Mouse (Mus musculus) layer of hippocampus, adult 2 months (tissue): ENCODE measurements at regions not wholly inside any gene's neighbourhood (a gene's known extent, or its start where the extent isn't known, plus 50 kb on each side); places are given as distances from the start of the nearest gene placed in this dataset.

Source experiments
- DNase-seq, 2 experiments: peaks; one replicate each; pipeline ENCODE4 v3.0.0; 2022; ENCODE audit warnings: low spot score in 2 of 2
- H3K27ac ChIP-seq: fragments of 200-600 bp; 2 replicates; pipeline ENCODE4 v1.8.1; 2022
- H3K4me3 ChIP-seq: fragments of 200-600 bp; 2 replicates; pipeline ENCODE4 v1.8.1; 2022; ENCODE audit warnings: mild to moderate bottlenecking
- CTCF ChIP-seq: fragments of 200-600 bp; conservative IDR thresholded peaks from 2 replicates; pipeline ENCODE4 v1.8.1; 2022; ENCODE audit warnings: antibody characterized with exemption, mild to moderate bottlenecking, moderate library complexity

DNA sequence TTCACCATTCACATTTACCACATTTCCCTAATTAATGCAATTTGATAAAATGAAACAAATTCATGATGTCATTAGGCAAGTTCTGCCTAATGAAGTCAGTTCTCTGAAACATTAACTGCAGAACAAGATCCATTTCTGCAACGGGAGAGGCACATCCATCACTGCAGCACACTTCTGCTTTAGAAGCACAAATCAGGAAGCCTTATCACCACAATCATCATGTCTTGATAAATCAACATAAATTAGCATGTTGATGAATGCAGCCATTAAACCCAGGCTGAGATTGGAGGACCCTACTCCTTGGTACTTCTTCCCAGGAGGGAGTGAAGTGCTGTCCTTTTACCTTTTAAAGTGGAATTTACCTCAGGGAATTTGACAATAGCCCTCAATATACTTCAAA is 1195.4 kb downstream of the Defb40 start:
- H3K27ac ChIP-seq, result no peak overlapping the region
- DNase-seq, result no peak
- no peak for TF ChIP-seq CTCF
- H3K4me3 ChIP-seq, result no peak overlapping the region

DNA sequence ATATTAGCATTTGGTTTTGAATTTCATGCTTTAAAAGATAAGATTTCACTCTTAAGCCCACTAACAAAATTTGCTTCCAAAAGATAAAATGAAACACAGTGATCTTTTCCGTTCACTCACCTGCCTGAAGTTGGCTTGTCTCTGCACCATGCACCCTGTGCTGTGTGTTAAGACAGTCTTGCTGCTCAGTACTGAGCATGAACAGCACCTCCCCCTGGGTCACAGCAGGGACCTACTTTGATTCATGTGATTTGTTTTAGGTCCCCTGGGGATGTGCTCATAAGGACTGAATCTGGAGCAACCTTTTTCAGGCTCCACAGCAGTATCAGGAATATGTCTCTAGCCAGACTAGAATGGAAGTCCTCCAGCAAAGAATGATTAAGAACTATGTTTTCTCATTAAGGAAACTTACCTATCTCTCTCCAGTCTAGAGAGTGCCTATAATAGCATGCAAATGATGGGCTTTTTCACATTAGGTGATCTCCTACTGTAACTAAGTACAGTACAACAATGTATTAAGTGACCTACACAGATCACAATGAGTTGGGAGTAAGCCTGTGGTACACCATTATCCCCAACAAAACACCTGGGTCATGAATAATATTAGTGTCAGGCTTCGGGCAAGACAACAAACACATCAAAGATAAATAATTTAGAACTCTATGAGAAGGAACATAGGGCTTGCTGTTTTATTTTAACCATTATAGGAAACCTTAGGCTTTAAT is 1196.3 kb downstream of the Defb40 start:
- no peak for TF ChIP-seq CTCF
- no peak for DNase-seq
- Histone ChIP-seq H3K4me3 (no peak overlapping the region), H3K27ac (no peak overlapping the region)

DNA sequence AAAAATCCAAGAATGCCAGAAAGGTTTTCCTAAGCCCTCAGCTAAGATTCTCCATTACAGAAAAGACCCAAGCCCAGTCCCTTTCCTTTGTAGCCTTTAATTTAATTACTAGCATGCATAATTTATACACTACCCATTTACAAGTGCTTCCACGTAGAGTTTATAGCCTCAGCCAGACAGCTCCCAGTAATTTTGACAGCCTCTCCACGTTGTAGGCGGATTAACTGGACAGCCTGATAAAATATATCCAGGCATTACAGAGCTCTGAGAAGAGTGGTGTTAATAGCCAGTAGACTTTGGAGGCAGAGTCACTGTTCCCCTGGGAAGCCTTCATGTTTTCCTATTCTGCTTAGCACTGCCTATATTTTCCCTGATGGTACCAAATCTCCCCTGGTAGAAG is 1202.6 kb downstream of the Defb40 start:
- DNase-seq, result no peak
- Histone ChIP-seq H3K4me3 (no peak overlapping the region), H3K27ac (no peak overlapping the region)
- TF ChIP-seq CTCF, result no peak

DNA sequence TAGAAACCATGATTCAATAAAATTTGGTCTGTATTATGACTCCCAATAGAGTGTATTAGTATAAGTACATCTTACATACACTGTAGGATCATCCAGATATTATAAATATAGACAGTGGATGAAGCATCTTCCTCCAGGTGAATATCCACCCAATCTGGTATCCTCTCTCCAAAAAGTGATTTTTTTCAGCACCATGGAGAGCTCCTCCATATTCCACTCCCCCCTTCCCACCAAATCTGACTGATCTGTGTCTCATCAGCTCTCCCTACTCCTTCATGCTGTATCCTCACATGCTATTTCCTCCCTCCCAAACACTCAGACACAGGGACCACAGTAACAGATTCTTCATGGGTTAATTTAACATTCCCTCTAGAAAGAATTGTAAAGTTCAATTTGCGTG is 1204.7 kb downstream of the Defb40 start:
- Histone ChIP-seq H3K4me3 (no peak overlapping the region), H3K27ac (no peak overlapping the region)
- DNase-seq, result no peak
- no peak for TF ChIP-seq CTCF

DNA sequence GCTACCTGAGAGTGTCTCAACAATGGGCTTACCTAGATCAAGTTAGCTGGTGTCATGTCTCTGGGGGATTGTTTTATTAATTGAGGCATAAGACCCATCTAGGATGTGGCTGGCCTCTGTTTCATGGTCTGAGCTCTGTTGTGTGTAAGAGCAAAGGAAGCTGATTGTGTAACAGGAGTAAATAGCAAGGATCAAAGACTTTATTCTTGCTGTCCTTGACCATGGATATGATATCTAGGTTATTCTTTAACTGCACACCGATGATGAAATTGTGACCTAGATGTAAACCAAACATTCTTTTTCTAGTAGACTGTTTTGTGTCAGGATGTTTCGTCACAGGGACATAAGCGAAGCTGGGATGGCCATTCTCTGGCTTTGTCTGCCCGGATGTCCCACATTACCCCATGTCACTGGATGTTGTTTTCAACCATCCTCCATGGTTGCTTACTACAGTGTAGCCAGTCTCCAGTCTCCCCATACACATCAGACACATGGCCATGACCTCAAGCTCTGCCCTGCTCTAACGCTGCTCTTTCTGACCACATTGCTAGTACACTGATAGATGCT is 1210.5 kb downstream of the Defb40 start:
- no peak for DNase-seq
- no peak for TF ChIP-seq CTCF
- Histone ChIP-seq H3K27ac (no peak overlapping the region), H3K4me3 (no peak overlapping the region)

DNA sequence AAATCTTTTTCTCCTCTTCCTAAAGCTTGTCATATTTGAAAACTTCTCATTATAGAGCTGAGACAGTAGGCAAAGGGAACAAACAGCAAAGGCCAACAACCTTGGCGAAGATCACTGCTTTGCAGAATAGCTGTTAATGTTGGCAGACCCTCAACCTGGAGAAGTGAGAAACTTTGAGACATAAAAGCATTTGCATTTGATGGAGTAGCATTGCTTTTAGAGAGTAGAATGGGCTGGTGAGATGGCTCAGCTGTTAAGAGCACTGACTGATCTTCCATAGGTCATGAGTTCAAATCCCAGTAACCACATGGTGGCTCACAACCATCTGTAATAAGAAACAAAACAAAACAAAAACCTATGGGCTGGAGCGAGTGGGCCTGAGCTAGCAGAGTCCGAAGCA is 1253.4 kb downstream of the Defb40 start:
- H3K4me3 ChIP-seq, result no peak overlapping the region
- TF ChIP-seq CTCF, result no peak

DNA sequence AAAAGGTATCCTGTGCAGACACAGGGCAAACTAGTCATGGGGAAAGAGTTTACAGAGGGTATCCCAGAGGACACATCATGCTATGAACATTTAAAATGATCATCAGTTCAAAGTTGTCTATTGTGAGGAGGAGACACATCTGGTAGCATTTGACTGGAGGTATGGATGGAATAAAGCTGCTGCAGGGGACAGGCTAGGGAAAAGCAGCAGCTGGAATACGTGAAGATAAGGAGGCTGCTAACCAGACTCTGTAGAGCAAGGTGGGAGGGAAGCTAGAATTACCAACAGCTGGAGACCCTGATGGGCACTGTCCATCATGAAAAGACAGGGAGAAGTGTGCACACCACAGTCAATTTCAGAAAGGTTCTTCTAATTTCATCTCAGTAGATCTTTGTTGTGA is 1268.9 kb downstream of the Defb40 start:
- no peak for TF ChIP-seq CTCF
- Histone ChIP-seq H3K27ac (no peak overlapping the region), H3K4me3 (no peak overlapping the region)
- no peak for DNase-seq

More for the DNA sequence above, 1253.4 kb downstream of the Defb40 start:
- no peak for DNase-seq
- H3K27ac ChIP-seq, result no peak overlapping the region

DNA sequence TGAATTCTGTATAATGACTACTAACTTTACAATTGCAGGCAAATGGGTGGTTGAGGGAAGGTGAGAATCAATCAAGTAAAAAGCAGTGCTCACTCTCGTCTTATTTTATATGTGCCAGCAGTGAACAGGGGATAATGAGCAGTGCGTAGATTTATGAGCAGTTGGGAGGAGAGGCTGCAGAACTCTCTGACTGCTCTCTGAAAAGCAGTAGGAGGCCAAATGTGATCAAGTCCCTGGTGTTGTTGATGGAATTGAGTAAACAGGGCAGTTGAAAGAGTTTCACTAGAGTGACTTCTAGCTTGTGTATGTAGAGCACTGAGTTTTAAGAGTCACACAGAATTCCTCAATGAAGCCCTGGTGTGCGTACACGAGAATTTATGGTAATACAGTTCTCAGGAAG is 1269.6 kb downstream of the Defb40 start:
- H3K27ac ChIP-seq, result no peak overlapping the region
- DNase-seq, result no peak
- H3K4me3 ChIP-seq, result no peak overlapping the region
- TF ChIP-seq CTCF, result no peak

DNA sequence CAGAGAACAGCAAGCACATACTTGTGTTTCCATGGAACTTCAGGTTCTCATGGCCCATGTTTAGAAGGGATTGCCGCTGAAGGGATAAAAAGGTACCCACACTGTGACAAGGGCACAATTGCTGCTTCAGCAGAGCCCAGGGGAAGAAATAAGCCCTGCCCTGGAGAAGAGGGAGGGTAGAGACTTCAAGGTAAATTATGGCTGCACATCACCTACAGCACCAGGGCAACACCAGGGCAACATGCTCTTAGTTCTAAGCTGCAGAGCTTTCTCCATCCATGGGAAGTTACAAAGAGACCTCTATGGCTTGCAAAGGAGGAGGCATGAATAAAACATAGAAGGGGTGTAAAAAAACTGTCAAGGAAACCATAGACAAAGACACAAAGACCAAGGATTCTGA is 1273.8 kb downstream of the Defb40 start:
- DNase-seq, result no peak
- Histone ChIP-seq H3K4me3 (no peak overlapping the region), H3K27ac (no peak overlapping the region)
- TF ChIP-seq CTCF, result no peak

DNA sequence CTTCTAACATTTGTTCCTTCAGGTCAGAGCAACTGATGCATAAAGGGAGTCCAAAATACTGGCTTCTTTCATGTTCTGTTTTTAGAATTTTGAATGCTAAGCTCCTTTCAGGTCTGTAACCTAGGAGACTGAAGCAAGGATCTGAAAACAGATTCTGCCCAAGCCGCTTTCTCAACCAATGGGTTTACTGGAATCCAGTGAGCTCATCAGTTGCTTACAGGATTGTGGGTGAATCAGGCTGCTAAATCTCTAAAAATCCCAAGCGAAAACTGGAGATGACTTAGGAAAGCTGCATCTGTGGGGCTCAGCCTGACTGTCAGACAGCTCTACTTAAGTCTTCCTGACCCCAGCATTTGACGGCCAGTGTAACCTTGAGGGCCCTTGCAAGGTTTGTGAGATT is 1277.7 kb downstream of the Defb40 start:
- peak; percentile 63 to 76 for DNase-seq
- Histone ChIP-seq H3K4me3 (no peak overlapping the region), H3K27ac (no peak overlapping the region)
- TF ChIP-seq CTCF, result no peak

DNA sequence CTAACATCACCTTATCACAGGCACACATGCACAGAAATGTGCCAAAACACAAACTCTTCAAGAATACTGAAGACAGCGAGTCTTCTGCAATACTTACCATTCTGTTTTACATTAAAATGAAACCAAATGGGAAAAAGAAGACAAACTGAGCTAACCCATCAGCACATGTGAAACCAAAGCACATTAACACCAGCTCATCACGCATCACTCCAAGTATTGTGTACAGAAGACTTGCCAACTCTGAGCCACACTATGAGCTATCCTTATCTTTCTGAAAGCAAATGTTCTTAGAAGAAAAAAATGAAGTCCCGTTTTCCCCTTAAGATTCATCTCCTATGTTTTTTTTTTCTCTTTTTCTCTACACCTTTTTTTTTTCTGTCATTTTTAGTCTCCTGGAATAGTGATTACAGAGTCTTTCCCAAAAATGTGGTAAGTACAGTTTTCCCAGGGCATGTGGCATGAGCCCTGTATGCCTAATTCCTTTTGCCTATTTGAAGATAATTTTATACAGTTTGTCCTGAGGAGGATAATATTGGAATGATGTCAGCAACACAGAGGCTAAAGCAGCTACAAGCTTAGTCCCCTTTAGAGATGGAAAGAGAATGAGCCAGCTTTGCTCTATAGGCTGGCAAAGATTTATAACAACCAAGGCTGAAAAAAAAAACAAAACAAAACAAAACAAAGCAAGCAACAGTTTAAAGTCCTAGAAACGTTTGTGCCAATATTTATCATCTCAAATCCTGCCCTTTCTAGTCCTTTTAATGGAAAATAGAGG is 1287.8 kb downstream of the Defb40 start:
- no peak overlapping the region for H3K27ac ChIP-seq
- no peak for DNase-seq
- no peak overlapping the region for H3K4me3 ChIP-seq
- no peak for TF ChIP-seq CTCF

DNA sequence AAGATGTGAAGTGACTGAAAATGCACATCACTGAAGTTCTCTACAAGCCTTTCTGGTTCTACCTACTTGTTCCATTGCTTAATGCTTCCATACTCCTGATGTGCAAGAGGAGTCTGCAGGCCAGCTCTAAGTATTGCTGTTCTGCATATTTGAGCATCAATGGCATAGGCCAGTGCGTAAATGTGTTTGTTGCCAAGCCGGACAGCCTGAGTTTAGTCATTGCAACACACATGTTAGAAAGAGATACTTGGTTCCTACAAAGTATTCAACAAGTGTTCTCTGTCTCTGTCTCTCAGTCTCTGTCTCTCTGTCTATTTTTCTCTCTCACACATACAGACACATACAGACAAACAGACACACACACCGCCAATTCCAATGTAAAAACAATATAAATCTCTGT is 1288.4 kb downstream of the Defb40 start:
- no peak overlapping the region for H3K27ac ChIP-seq
- no peak for DNase-seq
- TF ChIP-seq CTCF, result no peak
- no peak overlapping the region for H3K4me3 ChIP-seq

DNA sequence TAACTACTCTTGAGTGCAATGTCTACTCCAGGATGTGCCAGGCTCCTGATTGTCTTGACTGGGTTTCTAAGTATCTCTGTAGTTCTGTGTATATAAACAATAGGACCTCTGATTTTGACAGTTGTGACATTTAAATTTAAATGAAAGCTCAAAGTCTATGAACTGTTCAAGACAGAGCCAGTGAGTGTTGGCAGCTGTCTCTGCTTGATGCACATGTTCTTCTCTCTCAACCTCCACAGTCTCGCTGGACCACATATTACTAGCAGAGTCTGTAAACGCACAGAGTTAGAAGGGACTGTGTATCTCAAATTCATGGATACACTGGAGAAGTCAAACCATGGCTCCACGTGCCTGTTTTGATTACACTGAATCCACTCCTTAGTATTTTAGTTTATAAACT is 1291.0 kb downstream of the Defb40 start:
- DNase-seq, result no peak
- TF ChIP-seq CTCF, result no peak
- Histone ChIP-seq H3K27ac (no peak overlapping the region), H3K4me3 (no peak overlapping the region)
